Mouse (Mus musculus): ENCODE measurements around the gene Mmel1.

DNA sequence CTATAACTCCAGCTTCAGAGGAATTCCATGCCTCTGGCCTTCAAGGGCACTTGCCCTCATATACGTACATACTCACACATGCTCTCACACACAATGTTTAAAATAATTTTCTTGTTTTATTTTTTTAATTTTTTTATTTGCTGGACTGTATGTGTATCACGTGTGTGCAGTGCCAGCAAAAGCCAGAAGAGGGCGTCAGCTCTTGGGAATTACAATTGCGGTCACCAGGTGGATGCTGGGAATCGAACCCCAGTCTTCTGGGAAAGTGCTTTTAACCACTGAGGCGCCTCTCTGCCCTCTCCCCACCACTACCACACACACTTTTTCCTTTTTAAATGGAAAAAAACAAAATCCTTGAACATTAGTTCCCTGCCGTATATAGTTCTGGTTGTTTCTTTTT is 12.5 kb upstream of the Mmel1 start:
- no peak for TF ChIP-seq POLR2A (IDR thresholded peaks at IDR 0.05; ENCODE audit: insufficient read depth, low read depth, low read length)
- TF ChIP-seq CTCF (IDR thresholded peaks at IDR 0.05): peak; percentile 13; the same call in 1 of the 2 replicates
- TF ChIP-seq EP300 (IDR thresholded peaks at IDR 0.05; ENCODE audit: insufficient read depth, low read depth, low read length): no peak

Data from heart, adult 2 months (tissue).